8 mouse cellular contexts compared by ENCODE assay signal in the genomic region with DNA sequence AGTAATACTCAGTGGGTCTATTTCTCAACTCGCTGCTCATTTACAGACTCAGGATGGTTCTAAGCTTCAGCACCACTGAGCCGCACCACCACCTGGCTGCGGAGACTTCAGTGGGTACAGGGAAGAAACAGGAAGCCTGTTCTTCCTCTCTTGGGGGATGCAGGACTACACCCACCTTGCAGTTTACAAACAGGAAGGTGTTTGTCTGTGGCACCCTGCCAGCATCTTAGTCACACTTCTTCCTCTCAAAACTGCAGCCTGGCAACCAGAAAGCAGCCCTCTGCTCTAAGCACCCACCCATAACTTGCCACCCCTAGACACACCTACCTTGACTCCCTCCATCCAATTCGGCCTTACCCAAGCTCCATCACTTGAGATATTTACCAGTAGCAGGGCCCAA. TPM values are rescaled to one million over a fixed set of nuclear protein-coding genes. Genes with fewer than 3 reads are reported as not detected.
DNase-seq lines count a peak whose midpoint lies in the region; ATAC-seq and TF ChIP-seq lines count a peak whose summit lies in the region.

No protein-coding gene starts in this region.

- peaks cover 10% of the 10 kb centered on the region; the same call in 1 of the 2 replicates for H3K4me1 ChIP-seq in spleen, adult 2 months (ENCODE audit: control insufficient read depth, insufficient read depth, insufficient read length)
- no peaks in the 10 kb centered on the region for H3K4me1 ChIP-seq in midbrain, postnatal 0 days (ENCODE audit: insufficient read depth, low read length)

- TF ChIP-seq CTCF in spleen, adult 2 months (IDR thresholded peaks at IDR 0.05; ENCODE audit: extremely low read depth, insufficient read depth, insufficient read length, insufficient replicate concordance): no peak
- TF ChIP-seq CTCF in midbrain, postnatal 0 days (IDR thresholded peaks at IDR 0.05): no peak

- no peak overlapping the region for H3K27ac ChIP-seq in spleen, adult 2 months (ENCODE audit: insufficient read depth, low read length)
- no peak overlapping the region for H3K27ac ChIP-seq in midbrain, postnatal 0 days (ENCODE audit: low read depth, low read length)

- no peak overlapping the region for H3K4me3 ChIP-seq in spleen, adult 2 months (ENCODE audit: extremely low read depth, insufficient read depth, insufficient read length)
- no peak overlapping the region for H3K4me3 ChIP-seq in midbrain, postnatal 0 days (ENCODE audit: low read depth, low read length)

- H3K9me3 ChIP-seq in midbrain, postnatal 0 days (ENCODE audit: low read length): no peaks in the 10 kb centered on the region

- WGBS in spleen, adult 2 months: 38% methylated on average over 4 of the region's 4 CpGs
- 95% methylated on average over 4 of the region's 4 CpGs for WGBS in midbrain, postnatal 0 days

- no peaks in the 10 kb centered on the region for H3K27me3 ChIP-seq in spleen, adult 2 months (ENCODE audit: control insufficient read depth, insufficient read depth, low read length)
- H3K27me3 ChIP-seq in midbrain, postnatal 0 days (ENCODE audit: insufficient read depth, low read length): no peaks in the 10 kb centered on the region

- H3K36me3 ChIP-seq in spleen, adult 2 months (ENCODE audit: control insufficient read depth, insufficient read depth, low read length): no peaks in the 10 kb centered on the region
- no peaks in the 10 kb centered on the region for H3K36me3 ChIP-seq in midbrain, postnatal 0 days (ENCODE audit: insufficient read depth, low read length)

- no peak for DNase-seq in frontal cortex, postnatal 36 days (ENCODE audit: low spot score in 2 of 2)
- peak; percentile 68 to 70 for DNase-seq in CD8-positive naive resting alpha-beta T cell, adult 2 months (ENCODE audit: low read depth in 2 of 2, low spot score in 2 of 2)
- DNase-seq in gastrocnemius, postnatal 36 days: peak; percentile 27 to 36
- peak; percentile 76 to 82 for DNase-seq in lung, adult 18-20 months
- peak; percentile 55 to 64 for DNase-seq in spleen, adult 2 months (ENCODE audit: low read depth in 1 of 2, low spot score in 2 of 2)
- no peak for DNase-seq in midbrain, postnatal 0 days (ENCODE audit: low spot score)

- 0 out of 2 replicates have a peak, but pooled peaks have one; percentile 6 for ATAC-seq in frontal cortex, adult (ENCODE audit: low TSS enrichment)
- ATAC-seq in midbrain, postnatal 0 days (ENCODE audit: low FRiP score): no peak
- ATAC-seq in cerebellum, adult (ENCODE audit: insufficient number of reproducible peaks, low FRiP score, low TSS enrichment): no peak

- no peak for TF ChIP-seq POLR2A in spleen, adult 2 months (IDR thresholded peaks at IDR 0.05; ENCODE audit: low read depth, low read length)

- H3K9ac ChIP-seq in midbrain, postnatal 0 days (replicated peaks; ENCODE audit: low read length, poor library complexity, severe bottlenecking): no peak overlapping the region

- intact Hi-C loops in gastrocnemius, postnatal 36 days (cut with DNase I): no loop called here

- H3K4me2 ChIP-seq in midbrain, postnatal 0 days (ENCODE audit: low read depth, low read length, poor library complexity, severe bottlenecking): no peak overlapping the region

RNA-seq across cellular contexts. Expression of gene Msmo1, which starts 55.1 kb away (rescaled TPM):
- total RNA-seq in gastrocnemius, postnatal 36 days (2021): 1 to 10 TPM; 2.2 to 2.9 TPM
- 3.8 and 4.4 TPM in 2 replicates for polyA plus RNA-seq in spleen, adult 2 months (2012; rRNA removed)
- total RNA-seq in midbrain, postnatal 0 days (2014; rRNA removed): 97.3 and 97.8 TPM in 2 replicates
- 113 and 132 TPM in 2 replicates for polyA plus RNA-seq in midbrain, postnatal 0 days (2015; fragmentation: Nextera tagmentation; extraction: Ambion mirVana)

Comparison
In these comparisons a context has a peak if more than half of its experiments do, and no peak if none do; other contexts are left out.
1. DNase-seq: peak in CD8-positive naive resting alpha-beta T cell, adult 2 months (2 of 2), gastrocnemius, postnatal 36 days (2 of 2), lung, adult 18-20 months (2 of 2) and spleen, adult 2 months (2 of 2); none in frontal cortex, postnatal 36 days (0 of 2) and midbrain, postnatal 0 days (single experiment).
2. RNA of gene Msmo1, which starts 55.1 kb away (total RNA-seq): 97.3 to 97.8 TPM in midbrain, postnatal 0 days; 2.2 to 2.9 TPM in gastrocnemius, postnatal 36 days; every median in the first group is over 10 times any median in the second.